Mouse (Mus musculus) lung, embryonic 14.5 days (tissue): ENCODE measurements around the gene Gpr62. TPM values are rescaled to one million over a fixed set of nuclear protein-coding genes. Genes with fewer than 3 reads are reported as not detected.

Source experiments
- ATAC-seq: fragments of 200-750 bp; cut with Nextera tagmentation; 2 replicates; pipeline ENCODE4 v1.8.0; 2017; ENCODE audit warnings: mild to moderate bottlenecking, moderate TSS enrichment, moderate library complexity; ENCODE audit not compliant: insufficient read depth
- DNase-seq: peaks from one replicate; pipeline ENCODE4 v3.0.0-alpha.2; 2015
- H3K27ac ChIP-seq: fragments of 300-500 bp; sonication (generic); 2 replicates; pipeline ENCODE4 v1.5.1; 2014; ENCODE audit warnings: low read depth, mild to moderate bottlenecking, moderate library complexity
- H3K27me3 ChIP-seq: fragments of 300-500 bp; sonication (generic); 2 replicates; pipeline ENCODE4 v1.6.1; 2014; ENCODE audit warnings: low read length, control low read depth; ENCODE audit not compliant: insufficient read depth
- H3K36me3 ChIP-seq: fragments of 300-500 bp; sonication (generic); 2 replicates; pipeline ENCODE4 v1.6.1; 2014; ENCODE audit warnings: control low read depth; ENCODE audit not compliant: insufficient read depth
- H3K4me1 ChIP-seq: fragments of 300-500 bp; sonication (generic); 2 replicates; pipeline ENCODE4 v1.6.1; 2014; ENCODE audit warnings: antibody characterized with exemption, control low read depth; ENCODE audit not compliant: insufficient read depth
- H3K4me2 ChIP-seq: fragments of 300-500 bp; sonication (generic); 2 replicates; pipeline ENCODE4 v1.6.1; 2014; ENCODE audit warnings: mild to moderate bottlenecking
- H3K4me3 ChIP-seq: fragments of 300-500 bp; sonication (generic); 2 replicates; pipeline ENCODE4 v1.5.1; 2014; ENCODE audit warnings: low read depth, low read length
- H3K9ac ChIP-seq: fragments of 300-500 bp; sonication (generic); 2 replicates; pipeline ENCODE4 v1.6.1; 2014
- H3K9me3 ChIP-seq: fragments of 300-500 bp; sonication (generic); 2 replicates; pipeline ENCODE4 v1.6.1; 2016; ENCODE audit warnings: low read depth, low read length, control low read depth
- CTCF ChIP-seq: IDR thresholded peaks from 2 replicates; pipeline ENCODE4 v1.5.1; 2016; ENCODE audit warnings: antibody characterized with exemption, low read depth
- WGBS: fragments of 180-500 bp; shearing (Covaris S2); extraction: QIAGEN DNeasy Blood & Tissue Kit; methylation state at CpG from one replicate; pipeline ENCODE4 v1.1.7; 2014; 5-methylcytosine and 5-hydroxymethylcytosine counted together
- polyA plus RNA-seq: library from polyadenylated mRNA; unstranded; fragments of >200 nt; fragmentation: Nextera tagmentation; extraction: Ambion mirVana; gene quantifications from 2 replicates; pipeline ENCODE4 v1.2.1, GENCODE M21; 2014

Gpr62 gene
- polyA plus RNA-seq, 1 experiment from 2014 or later, result 0.26 TPM

- Histone ChIP-seq H3K4me1 (peaks cover 5% of the 10 kb centered on the region), H3K9ac (no peak overlapping the region), H3K4me2 (no peak overlapping the region), H3K27me3 (no peaks in the 10 kb centered on the region), H3K9me3 (no peaks in the 10 kb centered on the region), H3K4me3 (no peak overlapping the region), H3K36me3 (peaks cover 4% of the 10 kb centered on the region; the same call in 1 of the 2 replicates), H3K27ac (no peak overlapping the region)
- no peak for DNase-seq
- 0 out of 2 replicates have a peak, but pooled peaks have one; percentile 10 for TF ChIP-seq CTCF
- WGBS, result 59% methylated on average over 6 of the region's 6 CpGs
- no peak for ATAC-seq
Observed at GRCm38 (mm10) chr9:106469317-106469716, 3.6 kb upstream of the Gpr62 start.

DNA sequence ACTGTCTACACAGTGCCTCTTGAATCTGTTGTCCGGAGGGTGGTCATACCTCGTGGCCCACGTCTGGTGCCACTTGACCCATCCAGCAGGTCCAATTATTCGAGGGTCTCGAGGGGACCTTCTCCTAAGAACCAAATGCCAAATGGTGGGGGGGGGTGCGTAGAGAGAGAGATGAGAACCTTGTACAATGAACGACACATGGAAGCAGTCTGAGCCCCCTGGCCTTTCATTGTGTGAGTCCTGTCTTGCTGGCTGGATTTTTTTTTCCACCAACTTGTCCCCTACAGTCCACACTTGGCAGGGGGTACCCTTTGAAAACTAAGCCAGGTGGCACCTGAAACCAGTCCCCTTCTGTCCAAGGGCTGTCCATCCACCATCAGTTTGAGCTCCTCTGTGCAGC lies 2.0 kb upstream of the Gpr62 start:
- no peak overlapping the region for H3K27ac ChIP-seq
- H3K4me2 ChIP-seq, result no peak overlapping the region
- no peak overlapping the region for H3K9ac ChIP-seq
- no peak overlapping the region for H3K4me3 ChIP-seq
- no peak for DNase-seq
- no peaks in the 10 kb centered on the region for H3K9me3 ChIP-seq
- H3K4me1 ChIP-seq, result no peaks in the 10 kb centered on the region
- no peaks in the 10 kb centered on the region for H3K27me3 ChIP-seq
- peaks cover 18% of the 10 kb centered on the region for H3K36me3 ChIP-seq
- TF ChIP-seq CTCF, result no peak
- ATAC-seq, result no peak
- whole genome bisulfite sequencing, result 81% methylated on average over 7 of the region's 7 CpGs

GRCm38 (mm10) chr9:106466721-106467120 lies 983 bp upstream of the Gpr62 start:
- no peak for TF ChIP-seq CTCF
- Histone ChIP-seq H3K9me3 (no peaks in the 10 kb centered on the region), H3K27ac (no peak overlapping the region), H3K36me3 (peaks cover 27% of the 10 kb centered on the region), H3K9ac (no peak overlapping the region), H3K27me3 (no peaks in the 10 kb centered on the region), H3K4me2 (no peak overlapping the region), H3K4me1 (no peaks in the 10 kb centered on the region), H3K4me3 (no peak overlapping the region)
- DNase-seq, result no peak
- WGBS, result 85% methylated on average over 6 of the region's 6 CpGs
- no peak for ATAC-seq

- TF ChIP-seq CTCF, result no peak
- Histone ChIP-seq H3K9ac (peak overlapping the region; percentile 65), H3K4me3 (peak overlapping the region; percentile 54), H3K27ac (no peak overlapping the region; the same call in 1 of the 2 replicates), H3K4me2 (peak overlapping the region; percentile 88), H3K36me3 (peaks cover 45% of the 10 kb centered on the region), H3K27me3 (no peaks in the 10 kb centered on the region), H3K9me3 (no peaks in the 10 kb centered on the region), H3K4me1 (no peaks in the 10 kb centered on the region)
- DNase-seq (peak; percentile 87), ATAC-seq (peak; percentile 77)
- WGBS, result 1% methylated on average over 95 of the region's 99 CpGs
Observed at GRCm38 (mm10) chr9:106464751-106465541, 792 bp downstream of the Gpr62 start.

DNA sequence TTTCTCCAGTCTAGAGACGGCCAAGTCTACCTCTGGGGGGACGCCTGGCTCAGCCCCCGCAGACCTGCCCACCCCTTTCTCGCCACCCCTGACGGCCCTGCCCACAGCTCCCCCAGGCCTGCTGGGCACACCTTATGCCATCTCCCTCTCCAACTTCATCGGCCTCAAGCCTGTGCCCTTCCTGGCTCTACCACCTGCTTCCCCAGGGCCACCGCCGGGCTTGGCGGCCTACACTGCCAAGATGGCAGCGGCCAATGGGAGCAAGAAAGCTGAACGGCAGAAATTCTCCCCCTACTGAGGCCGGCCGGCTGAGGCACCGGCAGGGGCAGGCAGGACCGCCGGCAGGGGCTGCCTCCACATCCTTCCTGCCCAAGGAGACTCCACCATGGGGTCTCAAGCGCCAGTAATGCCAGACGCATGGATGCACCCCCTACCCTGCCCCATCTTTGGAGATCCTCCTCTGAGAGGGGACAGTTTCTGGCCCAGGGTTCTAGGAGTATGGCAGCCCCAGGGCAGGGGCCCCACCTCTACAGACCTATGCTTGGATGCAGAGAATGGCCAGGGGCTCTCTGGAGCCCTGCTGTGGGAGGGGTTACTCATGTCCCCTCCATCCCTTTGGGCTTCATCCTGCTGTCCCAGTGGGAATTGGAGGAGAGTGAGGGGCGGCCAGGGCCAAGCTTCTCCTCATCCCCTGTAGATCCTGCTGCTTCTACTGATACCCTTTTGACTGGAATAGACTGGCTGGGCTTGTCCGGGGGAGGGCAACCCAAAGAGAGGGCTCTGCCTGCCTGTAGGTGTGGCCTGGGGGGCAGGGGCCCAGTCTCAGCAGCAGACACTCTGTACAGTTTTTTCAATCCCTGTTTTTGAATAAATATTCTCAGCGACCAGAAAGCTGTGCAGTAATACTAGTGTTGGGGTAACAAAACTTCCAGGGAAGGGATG lies 2.3 kb downstream of the Gpr62 start:
- Histone ChIP-seq H3K4me1 (no peaks in the 10 kb centered on the region), H3K4me3 (no peak overlapping the region), H3K9me3 (no peaks in the 10 kb centered on the region), H3K9ac (no peak overlapping the region), H3K27me3 (no peaks in the 10 kb centered on the region), H3K36me3 (peaks cover 53% of the 10 kb centered on the region), H3K4me2 (no peak overlapping the region), H3K27ac (no peak overlapping the region)
- no peak for ATAC-seq
- no peak for TF ChIP-seq CTCF
- no peak for DNase-seq
- WGBS, result 80% methylated on average over 21 of the region's 21 CpGs

- DNase-seq (no peak), ATAC-seq (no peak)
- Histone ChIP-seq H3K9ac (no peak overlapping the region), H3K9me3 (no peaks in the 10 kb centered on the region), H3K36me3 (peaks cover 53% of the 10 kb centered on the region), H3K4me1 (no peaks in the 10 kb centered on the region), H3K27ac (no peak overlapping the region), H3K4me2 (no peak overlapping the region), H3K27me3 (no peaks in the 10 kb centered on the region), H3K4me3 (no peak overlapping the region)
- WGBS, result 87% methylated on average over 12 of the region's 12 CpGs
- no peak for TF ChIP-seq CTCF
Observed at GRCm38 (mm10) chr9:106462430-106462800, 3.3 kb downstream of the Gpr62 start.
